Mouse (Mus musculus) kidney, adult 8-10 months (tissue): ENCODE results near the gene B4galt7.

Experiments
- DNase-seq, 2 experiments: peaks; one replicate each; pipeline ENCODE4 v3.0.0; 2022

Gene B4galt7

GRCm38 (mm10) chr13:55600657-55601056, 961 bp downstream of the B4galt7 start:
- DNase-seq = no peak

DNA sequence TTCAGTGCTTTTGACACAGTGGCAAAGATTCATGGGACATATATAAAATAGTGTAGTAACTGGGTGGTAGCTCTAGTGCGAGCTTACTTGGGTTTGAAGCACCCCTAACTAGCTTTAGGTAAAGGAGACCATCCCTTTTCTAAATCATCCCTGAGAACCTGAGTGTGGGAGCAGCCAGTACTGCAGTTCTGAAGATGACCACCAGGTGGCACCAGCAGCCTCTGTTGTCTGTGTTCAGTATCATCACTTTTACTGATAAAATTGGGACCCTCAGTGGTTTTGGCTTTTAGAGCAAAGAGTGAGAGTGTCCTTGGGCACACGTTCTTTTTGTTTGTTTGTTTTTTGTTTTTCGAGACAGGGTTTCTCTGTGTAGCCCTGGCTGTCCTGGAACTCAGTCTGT, 1.9 kb downstream of the B4galt7 start:
- peak; percentile 43 to 84 for DNase-seq

- no peak for DNase-seq
These were observed 4.9 kb downstream of the B4galt7 start for GRCm38 (mm10) chr13:55604606-55605005.

DNA sequence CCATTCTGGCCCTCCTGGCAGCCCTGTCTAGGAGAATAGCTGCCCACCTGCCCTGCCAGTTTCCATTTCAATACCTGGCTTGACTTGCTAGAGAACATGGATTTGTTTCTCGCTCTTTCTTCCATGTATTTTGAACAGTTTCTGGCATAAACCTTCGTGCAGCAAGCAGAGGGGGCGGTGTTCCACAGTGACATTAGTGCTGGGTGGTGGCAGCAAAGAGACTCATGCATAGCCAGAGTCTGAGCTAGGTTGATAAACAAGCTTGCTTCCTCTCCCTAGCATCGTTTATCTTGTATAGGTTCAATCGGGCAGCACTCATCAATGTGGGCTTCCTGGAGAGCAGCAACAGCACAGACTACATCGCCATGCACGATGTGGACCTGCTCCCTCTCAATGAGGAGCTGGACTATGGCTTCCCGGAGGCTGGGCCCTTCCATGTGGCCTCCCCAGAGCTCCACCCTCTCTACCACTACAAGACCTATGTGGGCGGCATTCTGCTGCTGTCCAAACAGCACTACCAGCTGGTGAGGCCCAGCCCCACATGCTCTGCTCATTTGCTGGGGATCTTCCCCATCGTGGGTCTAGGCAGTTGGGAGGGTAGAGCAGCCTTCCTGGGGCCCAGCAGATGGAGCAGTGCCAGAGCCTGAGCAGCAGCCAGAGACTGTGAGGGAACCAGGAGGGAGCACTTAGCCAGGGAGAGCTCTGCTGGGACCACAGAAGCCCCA, 7.4 kb downstream of the B4galt7 start:
- DNase-seq = no peak

DNA sequence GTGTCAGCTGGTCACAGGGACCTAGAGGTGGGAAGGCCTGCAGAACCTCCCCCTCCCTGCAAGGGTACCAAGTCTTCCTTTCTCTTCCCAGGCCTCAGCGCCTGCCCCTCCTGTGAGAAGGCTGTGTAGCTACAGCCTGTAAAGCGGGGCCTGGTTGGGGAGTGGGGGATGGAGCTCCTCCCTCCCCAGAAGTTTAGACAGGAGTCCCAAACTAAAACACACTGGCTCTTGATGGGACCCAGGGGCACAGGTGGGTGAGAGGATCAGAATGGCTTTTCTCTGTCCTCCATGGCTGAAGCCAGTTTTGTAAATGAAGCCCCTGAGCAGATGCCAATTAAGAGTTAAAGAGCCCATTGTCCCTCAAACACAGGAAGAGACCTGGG, 7.9 kb downstream of the B4galt7 start:
- no peak for DNase-seq

GRCm38 (mm10) chr13:55611996-55612395, 12.3 kb downstream of the B4galt7 start:
- no peak for DNase-seq

DNA sequence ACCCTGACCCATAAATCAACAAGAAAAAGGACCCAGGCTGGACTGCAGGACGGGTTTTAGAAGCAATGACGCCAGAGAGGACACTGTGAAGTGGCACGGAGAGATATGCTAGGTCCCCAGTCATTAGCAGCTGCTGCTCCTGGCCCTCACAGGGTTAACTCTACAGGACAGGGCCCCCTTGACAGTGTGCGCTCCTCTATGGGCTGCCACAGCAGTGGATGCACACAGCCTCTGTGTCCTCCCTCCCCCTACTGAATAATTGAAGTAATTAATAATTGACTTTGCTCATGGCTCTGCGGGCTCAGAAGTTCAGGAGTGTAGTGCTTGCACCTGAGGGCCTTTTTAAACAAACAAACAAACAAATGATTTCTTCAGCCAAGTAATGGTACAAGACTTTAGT, 13.8 kb downstream of the B4galt7 start:
- DNase-seq = no peak

GRCm38 (mm10) chr13:55619328-55619727, 19.6 kb downstream of the B4galt7 start:
- DNase-seq = no peak

DNA sequence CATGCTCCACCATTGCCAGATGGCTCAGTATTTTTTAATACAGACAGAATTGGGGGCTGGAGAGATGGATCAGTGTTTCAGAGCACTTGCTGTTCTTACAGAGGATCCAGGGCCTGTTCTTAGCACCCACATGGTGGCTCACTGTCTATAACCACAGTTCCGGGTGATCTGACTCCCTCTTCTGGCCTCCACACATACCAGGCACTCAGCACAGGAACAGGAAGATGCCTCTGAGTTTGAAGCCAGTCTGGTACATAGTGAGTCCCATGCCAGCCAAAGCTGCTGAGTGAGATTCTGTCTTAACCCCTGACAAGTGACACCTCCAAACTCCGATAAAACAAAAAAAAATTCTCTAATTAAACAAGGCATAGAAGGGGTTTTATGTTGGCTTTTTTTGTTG, 20.6 kb downstream of the B4galt7 start:
- no peak for DNase-seq

GRCm38 (mm10) chr13:55622156-55622648, 22.5 kb downstream of the B4galt7 start:
- peak in 1 of 2 experiments; percentile 17 for DNase-seq

- DNase-seq = peak; percentile 88 to 91
These were observed 23.2 kb downstream of the B4galt7 start, which contains the start of gene Caml for GRCm38 (mm10) chr13:55622649-55623541. Gene Caml (plus strand): TSS chr13:55623005.

DNA sequence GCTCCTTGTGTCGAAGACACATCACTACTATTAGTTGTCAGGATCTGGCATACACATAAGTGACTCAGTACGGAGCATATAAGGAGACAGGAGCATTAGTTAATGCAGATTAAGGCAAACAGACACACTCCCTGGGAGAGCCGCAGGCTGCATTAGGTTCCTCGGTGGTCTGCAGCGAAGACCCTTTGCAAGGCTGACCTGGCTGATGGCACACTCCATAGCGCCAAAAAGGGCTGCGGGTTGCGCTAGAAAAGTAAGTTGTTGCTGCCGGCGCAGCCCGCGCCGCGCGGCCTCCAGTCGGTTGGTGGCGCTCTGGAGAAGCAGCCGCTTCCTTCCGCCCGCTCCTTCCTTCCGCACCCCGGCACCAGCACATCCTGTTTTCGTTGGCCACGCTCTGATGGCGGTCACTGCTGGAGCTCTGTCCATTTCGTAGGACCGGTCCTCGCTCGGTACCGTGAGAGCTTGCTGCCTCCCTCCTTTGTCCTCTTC, 35.0 kb downstream of the B4galt7 start, which contains the start of gene Ddx46:
TSS of gene Ddx46 (plus strand) at position 389 of the 489 bp plus-strand sequence.
- peak; percentile 84 to 89 for DNase-seq

DNA sequence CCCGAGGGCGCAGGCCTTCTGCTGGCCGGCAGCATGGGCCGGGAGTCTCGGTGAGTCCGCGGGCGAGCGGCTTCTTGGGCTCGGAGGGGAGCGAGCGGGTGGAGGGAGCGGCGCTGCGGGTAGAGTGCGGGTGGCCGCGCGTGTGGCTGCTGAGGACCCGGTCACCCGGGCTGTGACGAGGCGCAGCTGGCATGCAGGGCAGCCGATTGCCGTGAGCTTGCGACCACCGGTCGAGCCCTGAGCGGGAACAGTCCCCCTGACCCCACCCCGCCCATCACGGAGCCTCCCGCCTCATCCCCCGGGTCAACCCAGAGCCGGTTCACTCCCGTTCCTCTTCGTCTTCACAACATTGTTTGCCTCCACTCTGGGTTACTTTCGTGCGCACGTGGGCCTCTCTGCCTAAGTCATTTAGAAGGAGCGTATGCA, 35.5 kb downstream of the B4galt7 start:
- DNase-seq = no peak

DNA sequence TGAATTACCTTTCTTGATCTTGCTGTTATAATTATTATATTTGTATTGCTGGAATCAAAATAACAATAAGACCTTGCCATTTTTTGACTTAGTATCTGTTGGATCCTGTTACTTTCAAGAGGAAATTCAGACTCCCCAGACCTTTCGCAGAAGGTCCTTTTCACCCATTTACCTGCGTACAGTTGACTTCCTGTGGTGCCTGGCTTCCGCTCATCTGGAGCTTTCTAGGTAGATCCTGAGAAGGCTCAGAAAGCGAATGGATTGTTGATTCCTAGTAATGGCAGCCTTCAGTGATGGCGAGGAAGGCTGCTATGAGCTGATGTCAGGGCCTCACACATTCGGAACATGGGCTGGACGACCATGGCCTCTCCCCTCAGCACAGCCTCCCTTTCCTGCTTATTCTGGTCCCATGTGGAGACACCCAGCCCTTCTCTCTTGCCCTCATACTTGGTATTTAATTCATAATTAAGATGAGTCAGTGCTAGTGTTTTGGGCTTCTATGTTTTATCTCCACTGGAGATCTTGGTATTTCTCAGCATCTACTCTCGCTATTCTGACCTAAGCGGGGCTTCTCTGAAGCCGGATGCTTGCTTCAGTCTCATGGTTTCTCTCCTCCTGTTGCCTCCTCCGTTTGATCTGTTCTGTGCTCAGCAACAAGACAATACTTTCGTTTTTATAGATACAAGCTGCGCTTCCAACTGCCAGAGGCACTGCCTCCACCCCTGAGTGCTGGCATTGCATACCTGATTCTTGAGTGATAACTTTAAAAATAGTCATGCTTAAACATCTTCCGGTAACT, 36.7 kb downstream of the B4galt7 start:
- DNase-seq = no peak

GRCm38 (mm10) chr13:55640480-55640879, 40.8 kb downstream of the B4galt7 start:
- peak; percentile 54 to 87 for DNase-seq

- DNase-seq = no peak
These were observed 44.8 kb downstream of the B4galt7 start for GRCm38 (mm10) chr13:55644525-55644924.

DNA sequence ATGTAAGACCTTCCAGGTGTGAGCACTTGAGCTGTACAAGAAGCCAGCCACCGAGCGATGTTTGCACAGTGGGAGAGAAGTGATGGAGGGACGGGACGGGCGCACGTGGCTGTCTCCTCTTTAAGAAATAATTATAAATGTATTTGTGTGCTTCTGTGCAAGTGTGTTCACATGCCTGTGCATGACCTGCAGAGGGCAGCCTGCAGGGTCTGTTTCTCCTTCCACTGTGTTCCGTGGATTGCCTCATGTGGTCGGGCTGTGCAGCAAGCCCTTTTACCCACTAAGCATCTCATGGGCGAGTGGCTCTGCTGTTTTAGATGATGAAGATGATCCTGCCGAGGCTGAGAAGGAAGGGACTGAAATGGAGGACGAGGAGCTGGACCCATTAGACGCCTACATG, 50.4 kb downstream of the B4galt7 start:
- no peak for DNase-seq

DNA sequence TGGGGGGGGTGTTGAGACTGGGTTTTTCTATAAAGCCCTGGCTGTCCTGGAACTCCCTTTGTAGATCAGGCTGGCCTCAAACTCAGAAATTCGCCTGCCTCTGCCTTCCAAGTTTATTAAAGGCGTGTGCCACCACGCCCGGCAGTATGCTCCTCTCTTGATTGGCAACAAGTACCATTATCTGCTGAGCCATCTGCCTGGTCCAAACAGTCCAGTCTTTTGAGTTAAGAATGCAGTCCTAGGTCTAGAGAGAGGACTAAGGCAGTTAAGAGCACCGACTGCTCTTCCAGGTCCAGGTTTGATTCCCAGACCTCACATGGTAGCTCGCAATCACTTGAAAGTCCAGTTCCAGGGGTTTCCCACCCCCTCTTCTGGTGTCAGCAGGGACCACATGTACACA, 51.3 kb downstream of the B4galt7 start:
- no peak for DNase-seq
